Mouse (Mus musculus) skeletal muscle tissue, adult 2 months (tissue): ENCODE measurements at regions not wholly inside any gene's neighbourhood (a gene's known extent, or its start where the extent isn't known, plus 50 kb on each side); places are given as distances from the start of the nearest gene placed in this dataset.

Source experiments
- DNase-seq: peaks from one replicate; pipeline ENCODE4 v3.0.0-alpha.2; 2012; ENCODE audit warnings: low read depth, low spot score

DNA sequence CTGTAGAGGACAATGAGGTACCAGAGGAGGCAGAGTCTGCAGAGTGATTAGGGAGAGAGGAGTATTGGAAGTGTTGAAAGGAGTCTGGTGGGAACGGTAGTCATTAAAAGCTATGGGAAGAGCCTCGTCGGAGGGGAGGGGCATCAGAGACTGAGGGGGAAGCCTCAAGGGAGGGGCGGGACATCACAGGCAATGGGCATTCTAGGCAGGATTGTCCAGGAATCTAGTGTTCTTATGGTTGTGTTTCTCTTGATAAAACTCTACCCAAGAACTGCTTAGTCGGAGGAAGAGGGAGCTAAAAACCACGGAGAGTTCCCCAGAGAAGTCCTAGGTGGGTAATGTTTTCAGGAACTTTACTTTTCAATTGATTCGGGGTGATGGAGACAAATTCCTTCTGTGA is 90.2 kb downstream of the Sec23ip start:
- DNase-seq = no peak

DNA sequence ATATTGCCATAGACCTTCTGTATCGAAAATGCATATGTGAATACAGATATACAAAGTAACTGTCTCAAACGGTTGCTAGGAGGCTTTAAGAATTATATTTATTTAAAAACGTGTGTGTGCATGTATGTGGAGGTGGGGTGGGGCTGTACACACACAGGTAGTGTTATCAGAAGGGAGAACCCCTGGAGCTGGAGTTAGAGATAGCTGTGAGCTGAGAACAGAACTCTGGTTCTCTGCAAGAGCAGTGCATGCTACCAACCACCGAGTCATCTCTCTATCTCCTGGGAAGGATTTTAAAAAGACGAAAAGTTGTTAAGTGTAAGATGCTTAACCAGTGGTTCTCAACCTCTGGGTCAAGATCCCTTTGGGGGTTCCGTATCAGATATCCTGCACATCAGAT is 91.7 kb downstream of the Sec23ip start:
- no peak for DNase-seq

DNA sequence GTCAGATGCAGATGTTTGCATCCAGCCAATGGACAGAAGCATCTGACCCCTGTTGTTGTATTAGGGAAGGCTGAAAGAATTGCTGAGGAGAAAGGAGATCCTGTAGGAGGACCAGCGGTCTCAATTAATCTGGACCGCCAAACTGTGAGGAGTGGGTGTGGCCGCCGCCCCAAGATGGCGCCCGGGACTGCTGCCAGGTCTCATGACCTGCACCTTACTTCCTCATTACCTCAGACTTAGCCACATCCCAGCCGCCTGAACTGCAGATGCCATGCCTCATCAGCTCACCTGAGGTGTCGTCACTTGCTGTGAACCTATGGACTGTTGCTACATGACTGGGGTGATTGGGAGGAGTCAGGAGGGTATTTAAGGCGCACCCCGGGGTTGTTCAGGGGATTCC is 97.8 kb downstream of the Sec23ip start:
- no peak for DNase-seq

DNA sequence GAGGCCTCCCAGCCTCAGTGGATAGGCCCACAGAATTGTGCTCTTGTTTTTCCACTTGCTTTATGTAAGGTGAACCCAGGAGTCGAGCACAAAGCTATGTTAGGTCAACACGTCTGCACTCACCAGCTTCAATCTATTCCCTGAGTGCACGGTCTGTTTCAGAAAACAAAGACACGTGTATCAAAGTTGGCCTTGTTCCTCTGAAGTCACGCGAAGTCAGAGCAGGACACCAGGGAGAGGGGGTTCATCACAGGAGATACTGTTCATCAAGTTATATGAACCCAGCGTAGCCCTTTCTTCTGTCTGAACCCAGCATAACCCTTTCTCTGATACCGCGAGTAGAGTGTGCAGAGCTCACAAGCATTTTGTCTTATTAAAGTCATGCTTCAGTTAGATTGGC is 98.8 kb downstream of the Sec23ip start:
- no peak for DNase-seq

DNA sequence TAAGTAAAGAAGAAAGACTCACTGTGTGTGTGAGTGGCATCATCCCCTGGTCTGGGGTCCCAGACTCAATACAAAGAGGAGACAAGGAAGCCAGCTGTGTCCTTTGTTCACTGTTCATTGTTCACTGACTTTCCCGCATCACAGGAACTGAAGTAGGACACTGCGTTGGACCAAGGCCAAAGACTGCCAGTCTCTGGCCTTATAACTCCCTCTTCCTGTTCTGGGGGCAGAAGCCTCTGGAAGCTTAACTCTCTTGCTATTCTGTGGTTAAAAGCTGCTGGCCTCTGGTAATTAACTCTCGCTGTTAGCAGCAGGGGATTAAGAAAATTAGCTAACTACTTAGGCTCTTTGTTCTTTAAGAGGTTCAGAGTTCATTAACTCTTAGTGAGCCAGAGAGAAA is 104.5 kb downstream of the Sec23ip start:
- DNase-seq = no peak

DNA sequence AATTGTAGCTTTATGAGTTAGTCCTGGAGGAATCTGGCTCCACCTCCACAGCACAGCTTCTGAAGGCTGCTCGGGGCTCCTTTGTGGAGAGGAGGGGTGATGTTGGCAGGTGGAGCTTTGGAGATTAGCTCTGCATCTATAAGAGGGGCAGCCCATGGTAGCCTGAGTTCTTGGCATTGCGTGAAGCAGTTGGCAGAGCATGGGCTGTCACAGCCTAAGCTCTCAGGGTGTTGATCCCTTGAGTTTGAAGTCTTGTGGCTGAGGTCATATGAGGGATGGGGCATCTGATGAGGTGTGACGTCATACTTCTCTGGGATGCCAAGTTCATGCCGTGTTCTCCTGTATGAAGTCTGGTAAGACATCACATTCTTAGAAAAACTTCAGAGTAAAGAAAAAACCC is 109.5 kb downstream of the Sec23ip start:
- no peak for DNase-seq

DNA sequence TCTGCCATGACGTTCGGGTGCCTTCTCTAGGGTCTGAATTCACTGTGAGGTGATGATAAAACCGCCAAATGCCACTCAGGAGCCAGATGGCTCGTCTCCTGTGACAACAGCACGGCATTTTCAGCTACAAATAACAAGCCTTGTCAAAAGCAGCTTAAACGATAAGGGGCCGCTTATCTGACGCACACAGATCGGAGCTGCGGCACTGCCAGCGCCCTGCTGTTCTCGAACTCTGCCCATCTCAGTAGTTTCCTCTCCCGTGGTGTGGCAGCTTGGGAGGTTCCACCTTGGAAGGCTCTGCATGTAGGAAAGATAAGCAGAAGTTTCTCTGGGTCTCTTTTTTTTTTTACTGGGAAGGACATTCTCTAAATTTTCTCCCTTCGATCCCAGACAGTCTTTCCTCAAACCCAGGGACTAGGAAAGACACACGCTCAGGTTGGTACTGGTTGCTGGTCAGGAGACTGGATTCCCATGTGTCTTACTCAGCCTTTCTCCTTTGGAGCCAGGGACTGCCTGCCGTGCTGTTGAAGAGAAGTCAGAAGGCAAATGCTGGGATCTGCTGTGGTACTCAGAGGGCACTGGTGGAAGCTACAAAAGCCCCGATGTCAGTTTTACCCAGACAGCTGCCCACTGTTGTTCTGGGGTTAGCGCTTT is 110.1 kb downstream of the Sec23ip start:
- no peak for DNase-seq

DNA sequence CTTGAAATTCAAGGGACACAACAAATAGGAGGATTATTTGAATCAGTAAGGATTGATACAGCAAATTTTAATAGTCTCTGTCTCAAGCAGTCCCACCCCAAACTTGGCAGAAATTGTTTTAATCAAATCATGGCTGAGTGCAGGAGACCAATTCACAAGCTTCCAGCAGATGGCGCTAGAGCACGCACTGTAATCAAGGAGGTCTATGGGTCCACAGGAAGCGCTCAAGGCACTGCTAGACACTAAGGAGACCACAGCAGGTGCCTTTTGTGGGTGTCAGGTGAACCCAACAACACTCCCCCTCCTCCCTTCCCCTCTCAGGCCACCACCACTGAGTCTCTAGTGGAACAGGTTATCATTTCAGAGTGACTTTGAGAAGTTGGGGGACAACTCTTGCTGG is 115.4 kb downstream of the Sec23ip start:
- DNase-seq = peak; percentile 23

DNA sequence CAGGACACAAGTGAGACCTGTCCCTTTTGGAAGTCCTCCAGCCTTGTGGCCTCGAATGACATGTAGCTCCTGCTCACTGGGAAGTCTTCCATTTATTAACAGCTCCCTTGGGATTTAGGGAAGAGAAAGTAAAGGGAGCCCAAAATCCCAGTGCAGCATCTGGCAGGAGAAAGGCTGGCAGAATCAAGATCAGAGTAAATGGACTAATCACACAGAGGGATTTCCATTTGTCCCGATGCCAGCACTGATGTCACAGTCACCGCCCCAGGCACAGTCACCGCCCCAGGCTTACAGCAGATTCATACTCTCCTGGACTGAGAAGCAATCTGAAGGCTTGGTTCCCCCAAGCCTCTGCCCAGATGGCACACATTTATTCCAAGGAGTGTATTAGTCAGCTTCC is 116.0 kb downstream of the Sec23ip start:
- DNase-seq = peak; percentile 46

DNA sequence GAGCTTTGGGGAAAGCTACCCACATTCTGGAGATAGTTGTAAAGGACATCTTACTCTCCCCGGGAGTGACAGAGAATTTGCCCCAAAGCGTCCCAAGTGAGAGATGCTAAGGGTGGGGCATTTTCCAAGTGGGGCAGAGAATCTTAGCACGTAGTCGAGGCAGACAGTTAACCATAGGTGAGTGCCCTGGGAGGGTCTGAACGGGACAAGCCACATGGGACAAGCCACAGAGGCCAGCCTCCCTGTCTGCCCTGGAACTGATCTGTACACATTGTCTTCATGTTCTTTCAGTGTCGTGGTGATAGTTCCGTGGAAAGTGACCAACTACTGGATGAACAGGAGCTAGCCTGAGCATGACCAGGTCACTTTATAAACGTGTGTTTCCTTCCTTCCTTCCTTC is 116.6 kb downstream of the Sec23ip start:
- no peak for DNase-seq

DNA sequence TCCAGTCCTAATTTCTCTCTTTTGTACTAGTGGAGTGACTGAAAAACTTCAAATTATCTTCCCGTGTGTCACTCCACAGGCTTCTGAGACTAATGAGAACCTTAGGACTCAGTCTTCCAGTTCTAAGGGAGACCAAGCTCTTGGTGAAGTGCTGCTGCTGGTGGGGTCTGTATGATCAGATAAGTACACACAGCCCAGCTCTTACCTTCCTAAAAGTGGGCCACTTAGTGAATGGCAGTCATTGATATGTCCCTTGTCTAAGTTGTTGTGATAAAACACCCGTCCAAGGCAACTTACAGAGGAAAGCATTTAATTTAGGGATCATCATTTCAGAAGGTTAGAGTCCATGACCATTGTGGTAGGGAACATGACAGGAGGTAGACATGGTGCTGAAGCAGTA is 124.1 kb downstream of the Sec23ip start:
- no peak for DNase-seq

DNA sequence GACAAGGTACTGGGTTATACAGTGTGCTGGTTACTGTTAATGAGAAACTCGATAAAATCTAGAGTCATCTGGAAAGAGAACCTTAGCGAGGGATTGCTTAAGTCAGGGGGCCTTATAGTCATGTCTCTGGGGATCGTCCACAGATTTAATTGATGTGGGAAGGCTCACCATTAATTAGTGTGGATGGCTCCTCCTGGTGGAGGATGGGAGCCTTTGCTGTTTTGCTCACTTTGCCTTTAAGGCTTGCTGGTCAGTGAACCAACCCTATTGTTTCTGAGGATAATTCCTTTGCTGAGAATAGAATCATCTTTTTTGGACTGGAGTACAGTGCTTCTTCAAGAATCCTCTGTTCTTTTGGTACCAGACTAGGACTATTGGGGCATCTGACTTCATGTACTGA is 139.3 kb downstream of the Sec23ip start:
- no peak for DNase-seq

DNA sequence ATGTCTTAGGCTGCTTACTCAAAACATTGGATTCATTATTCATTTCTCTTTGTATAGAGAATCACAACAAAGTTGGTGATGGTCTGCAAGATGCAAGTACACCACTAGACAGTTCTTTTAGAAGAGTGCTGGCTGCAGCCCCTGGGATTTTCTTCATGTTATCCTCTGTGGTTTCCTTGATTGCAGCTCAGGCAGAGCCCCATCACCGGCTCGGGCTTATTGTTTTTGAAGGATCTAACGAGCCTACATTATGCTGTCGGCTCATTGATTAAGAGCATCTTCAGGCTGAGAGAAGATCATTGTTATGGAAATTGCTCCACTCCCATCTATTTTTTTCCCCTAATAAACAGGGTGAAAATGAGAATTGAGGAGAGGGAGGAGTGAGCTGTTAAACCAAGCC is 140.8 kb downstream of the Sec23ip start:
- DNase-seq = no peak

DNA sequence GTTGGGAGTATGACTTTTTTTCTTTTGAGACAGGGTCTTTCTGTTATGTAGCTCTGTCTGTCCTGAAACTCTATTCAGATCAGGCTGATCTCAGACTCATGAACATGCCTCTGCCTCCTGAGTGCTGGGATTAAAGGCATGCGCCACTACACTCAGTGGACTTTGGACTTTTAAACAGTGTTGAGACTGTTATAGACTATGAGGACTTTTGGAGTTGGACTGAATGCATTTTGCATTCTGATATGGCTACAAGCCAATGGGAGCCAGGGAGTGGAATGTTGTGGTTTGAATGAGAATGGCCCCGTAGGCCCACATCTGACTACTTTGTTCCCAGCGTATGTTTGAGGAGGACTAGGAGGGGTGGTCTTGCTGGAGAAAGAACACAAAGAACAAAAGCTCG is 165.4 kb downstream of the Sec23ip start:
- DNase-seq = no peak

DNA sequence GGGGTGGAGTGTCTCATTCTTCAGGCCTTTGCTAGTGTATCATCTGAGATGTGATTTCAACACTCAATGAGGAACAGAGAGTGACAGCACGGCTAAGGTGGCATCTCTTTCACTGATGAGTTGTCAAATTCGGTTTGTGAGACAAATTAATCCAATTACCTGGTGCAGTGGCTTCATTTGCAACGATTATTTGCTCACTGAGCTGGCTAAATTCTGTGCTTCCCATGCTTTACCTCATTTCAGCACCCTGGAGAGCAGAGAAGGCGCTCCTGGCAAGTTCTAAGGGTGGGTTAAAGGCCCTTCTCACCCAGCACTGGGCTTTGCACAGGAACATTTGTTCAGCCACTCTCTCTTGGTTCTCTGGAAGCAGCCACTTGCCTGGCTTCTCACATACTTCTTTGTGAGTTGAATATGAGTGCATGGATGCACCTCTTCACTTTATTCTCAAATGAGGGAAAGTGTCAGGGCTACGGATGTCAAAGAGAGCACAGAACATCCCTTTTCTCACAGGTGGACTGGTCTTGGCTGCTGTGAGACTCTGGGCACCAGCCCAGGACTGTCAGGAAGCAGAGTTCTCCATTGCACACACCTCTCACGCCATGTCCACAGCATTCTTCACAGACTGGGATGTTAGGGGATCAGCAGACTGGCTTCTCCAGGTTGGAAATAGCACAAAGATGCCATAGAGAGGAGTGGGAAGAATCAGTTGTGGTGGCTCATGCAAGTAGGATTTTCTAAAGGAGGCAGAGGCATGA is 193.4 kb downstream of the Sec23ip start:
- DNase-seq = no peak

DNA sequence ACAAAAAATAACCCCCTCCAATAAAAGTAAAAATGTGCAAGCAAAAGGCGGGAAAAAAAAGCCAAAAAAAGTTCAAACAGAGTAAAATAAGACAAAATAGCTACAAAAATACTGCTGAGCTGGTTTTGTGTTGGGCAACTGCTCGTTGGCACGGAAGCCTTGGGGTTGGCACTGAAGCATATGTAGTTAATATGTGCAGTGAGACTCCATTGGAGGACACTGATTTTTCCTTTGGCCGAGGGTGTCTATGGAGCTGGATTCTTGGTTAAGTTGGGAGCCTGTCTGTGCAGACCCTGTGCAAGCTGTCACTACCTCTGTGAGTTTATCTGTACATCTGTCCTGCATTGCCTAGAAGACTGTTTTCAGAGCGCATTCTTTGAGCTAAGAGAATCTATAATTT is 215.8 kb downstream of the Sec23ip start:
- no peak for DNase-seq

DNA sequence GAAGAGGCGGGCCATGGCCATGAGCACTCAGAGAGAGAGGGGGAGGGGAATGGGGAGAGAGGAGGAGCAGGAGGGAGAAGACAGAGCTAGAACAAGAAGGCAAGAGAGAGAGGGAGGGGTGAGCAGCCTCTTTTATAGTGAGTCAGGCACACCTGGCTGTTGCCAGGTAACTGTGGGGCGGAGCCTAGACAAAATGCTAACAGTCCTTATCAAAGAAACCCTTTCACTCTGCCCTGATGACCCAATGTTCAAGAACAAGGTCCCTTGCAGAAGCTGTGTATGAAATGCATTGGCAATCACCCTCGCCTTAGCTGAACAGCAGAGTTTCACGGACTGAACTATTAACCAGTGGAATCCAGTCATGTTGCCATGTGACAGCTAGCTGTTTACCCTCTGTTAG is 235.2 kb downstream of the Sec23ip start:
- no peak for DNase-seq

DNA sequence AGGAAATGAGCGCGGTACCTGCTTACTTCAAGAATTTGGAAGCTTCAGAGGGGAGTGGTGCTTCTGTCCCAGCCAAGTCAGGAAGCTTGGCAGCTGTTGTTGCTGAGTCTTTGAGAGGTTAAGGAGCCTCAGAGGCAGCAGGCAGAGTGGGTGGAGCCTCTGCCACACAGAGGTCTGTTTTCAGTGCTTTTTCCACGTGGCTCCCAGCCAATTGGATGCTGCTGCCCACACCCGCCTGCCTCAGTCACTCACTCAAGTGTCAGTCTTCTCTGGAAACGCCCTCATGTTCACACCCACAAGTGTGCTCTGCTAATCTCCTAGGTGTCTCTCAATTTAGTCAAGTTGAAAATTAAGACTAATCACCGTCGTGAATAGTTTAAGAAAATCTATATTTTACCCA is 236.1 kb downstream of the Sec23ip start:
- DNase-seq = no peak

DNA sequence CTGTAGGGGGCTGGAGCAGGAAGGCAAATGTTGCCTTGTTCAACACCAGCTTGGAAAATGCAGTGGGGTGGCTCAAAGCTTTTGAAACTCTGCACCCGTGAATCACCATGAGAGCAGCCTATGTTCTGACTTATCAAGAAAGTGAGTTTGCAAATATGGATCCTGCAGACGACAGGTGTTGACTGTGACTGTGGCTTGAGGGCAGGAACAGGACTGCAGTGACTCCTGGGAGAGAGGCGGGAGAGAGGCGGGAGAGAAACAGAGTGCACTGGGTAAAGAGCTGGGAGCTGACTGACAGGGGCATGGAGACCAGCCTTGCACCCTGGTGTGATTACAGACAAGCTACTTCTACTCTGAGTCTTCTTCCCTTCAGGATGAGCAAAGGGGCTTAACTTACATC is 254.0 kb downstream of the Sec23ip start:
- DNase-seq = no peak

DNA sequence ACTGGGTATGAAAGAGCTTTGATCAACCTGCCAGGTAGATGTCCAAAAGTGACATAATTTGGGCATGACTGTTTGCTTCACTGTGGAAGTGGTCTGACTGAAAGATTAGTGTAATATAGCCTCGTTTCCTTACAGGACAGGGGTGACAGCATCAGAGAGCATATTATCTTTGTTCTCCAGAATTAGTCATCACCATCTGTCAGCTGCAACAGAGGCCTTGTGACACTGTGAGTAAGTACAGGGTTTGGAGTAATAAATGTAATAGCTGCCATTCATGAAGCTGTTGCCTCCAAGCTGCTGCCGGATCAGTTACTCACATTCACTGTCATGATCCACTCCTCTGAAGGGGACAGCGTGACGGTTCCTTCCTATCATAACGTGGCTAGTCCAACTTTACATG is 254.4 kb upstream of the Plpp4 start:
- no peak for DNase-seq

DNA sequence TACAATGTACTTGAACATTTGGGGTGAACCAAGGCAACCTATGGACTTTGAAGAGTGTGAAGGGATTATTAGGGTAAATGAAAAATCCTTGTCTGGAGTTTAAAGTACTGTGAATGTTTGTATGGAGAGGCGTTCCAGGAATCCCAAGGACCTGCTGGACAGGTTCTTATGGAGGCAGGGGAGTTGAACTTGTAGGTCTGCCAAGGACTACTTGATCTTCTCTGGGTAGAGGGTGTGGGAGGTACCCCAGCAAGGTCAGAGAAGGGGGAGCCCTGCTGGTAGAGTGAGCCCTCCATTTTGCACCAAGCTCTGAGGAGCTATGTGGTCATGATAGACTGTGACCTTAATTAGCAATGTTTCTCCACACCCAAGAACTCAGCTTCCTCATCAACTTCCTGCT is 253.7 kb upstream of the Plpp4 start:
- no peak for DNase-seq

DNA sequence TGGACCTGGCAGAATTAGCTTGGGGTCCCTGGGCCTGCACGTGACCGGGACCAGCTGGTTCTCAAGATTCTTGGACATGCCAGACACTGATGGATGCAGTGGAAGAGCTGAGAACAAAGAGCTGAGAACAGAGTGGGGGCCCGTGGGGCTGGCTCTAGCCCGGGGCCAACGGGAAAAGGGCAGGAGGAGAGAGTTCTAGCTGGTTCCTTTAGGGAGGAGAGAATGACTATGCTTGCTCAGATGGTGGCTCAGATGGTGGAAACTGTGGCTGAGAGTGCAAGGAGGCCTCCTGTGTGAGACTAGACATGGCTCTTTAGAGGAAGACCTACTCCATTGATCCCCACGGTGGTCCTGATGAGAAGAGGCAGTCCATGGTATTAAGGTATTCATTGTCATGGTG is 240.5 kb upstream of the Plpp4 start:
- DNase-seq = no peak

DNA sequence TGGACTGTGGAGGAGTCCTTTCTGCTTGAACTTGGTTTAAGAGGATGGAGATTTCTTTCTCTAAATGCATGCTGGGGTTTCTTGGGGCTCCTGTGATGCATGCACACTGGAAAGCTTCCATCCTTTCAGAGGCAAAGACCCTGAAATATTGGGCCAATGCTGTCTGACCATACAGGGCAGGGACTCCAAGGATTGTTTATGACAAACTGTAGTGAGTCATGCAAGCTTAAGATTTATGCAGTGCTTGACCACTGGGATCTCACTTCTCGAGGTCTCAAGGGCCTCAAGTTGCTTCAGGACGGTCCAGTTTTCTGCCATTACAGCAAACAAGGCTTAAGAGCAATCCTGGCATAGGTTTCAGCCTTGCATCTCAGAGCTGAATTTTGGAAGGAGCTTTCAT is 229.7 kb upstream of the Plpp4 start:
- DNase-seq = no peak

DNA sequence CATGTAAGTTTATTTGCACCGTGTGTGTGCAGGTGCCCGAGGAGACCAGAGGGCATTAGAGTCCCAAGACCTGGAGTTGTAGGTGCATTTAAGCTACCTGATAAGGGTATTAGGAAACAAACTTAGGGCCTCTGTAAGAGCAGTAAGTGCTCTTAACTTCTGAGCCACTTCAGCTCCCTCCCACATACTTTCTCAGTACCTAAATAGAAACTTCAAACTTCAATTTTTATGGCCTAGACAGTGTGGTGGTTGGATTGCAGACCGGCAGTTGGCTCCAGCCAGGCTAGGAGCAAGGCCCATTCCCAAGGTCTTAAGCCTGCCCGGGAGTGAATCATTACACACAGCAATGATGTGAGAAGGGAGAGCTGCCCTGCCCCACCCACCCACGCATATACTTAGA is 208.8 kb upstream of the Plpp4 start:
- DNase-seq = no peak
